Mouse (Mus musculus): ENCODE data around the gene Htr1d.

DNA sequence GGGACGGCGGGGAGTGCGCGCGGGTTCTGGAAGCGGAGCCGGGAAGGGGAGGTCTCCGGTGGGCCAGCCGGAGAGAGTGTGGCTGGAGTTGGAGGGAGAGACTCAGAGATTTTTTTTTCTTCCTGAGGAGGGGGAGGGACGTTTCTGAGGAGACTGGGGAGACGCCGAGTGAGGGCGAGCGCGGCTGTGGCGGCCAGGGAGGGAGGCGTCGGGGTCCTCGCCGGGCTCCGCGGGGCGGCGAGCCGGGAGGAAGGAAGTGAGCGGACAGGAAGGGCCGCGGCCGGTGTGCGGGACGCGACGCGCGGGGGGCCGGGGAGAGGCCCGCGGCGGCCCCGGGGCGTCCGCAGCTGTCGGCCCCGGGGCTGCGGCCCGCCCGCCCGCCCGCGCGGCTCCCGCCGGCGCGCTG lies 46.6 kb downstream of the Htr1d start:
- TF ChIP-seq CTCF (IDR thresholded peaks at IDR 0.05; ENCODE audit: low read depth, low read length) (no peak), POLR2AphosphoS5 (IDR thresholded peaks at IDR 0.05; ENCODE audit: insufficient replicate concordance, low read depth, low read length) (no peak)

Measured in G1E (cell line).